Mouse (Mus musculus) midbrain, embryonic 16.5 days (tissue): Measurements from ENCODE around the gene Acvrl1. TPM values are rescaled to one million over a fixed set of nuclear protein-coding genes. Genes with fewer than 3 reads are reported as not detected.

ENCODE experiments used
- ATAC-seq: fragments of 200-750 bp; cut with Nextera tagmentation; 2 replicates; pipeline ENCODE4 v1.8.0; 2017; ENCODE audit warnings: moderate TSS enrichment
- H3K27ac ChIP-seq: fragments of 300-500 bp; sonication (generic); 2 replicates; pipeline ENCODE4 v1.5.1; 2014; ENCODE audit warnings: mild to moderate bottlenecking, low read length, mixed read lengths
- H3K27me3 ChIP-seq: fragments of 300-500 bp; sonication (generic); 2 replicates; pipeline ENCODE4 v1.6.1; 2014; ENCODE audit warnings: low read depth, low read length, mixed read lengths; ENCODE audit not compliant: control insufficient read depth, insufficient read depth
- H3K36me3 ChIP-seq: fragments of 300-500 bp; sonication (generic); 2 replicates; pipeline ENCODE4 v1.6.1; 2014; ENCODE audit warnings: mild to moderate bottlenecking, low read length, moderate library complexity, mixed read lengths; ENCODE audit not compliant: control insufficient read depth, insufficient read depth
- H3K4me1 ChIP-seq: fragments of 300-500 bp; sonication (generic); 2 replicates; pipeline ENCODE4 v1.6.1; 2014; ENCODE audit warnings: mild to moderate bottlenecking, low read length, mixed read lengths; ENCODE audit not compliant: control insufficient read depth, insufficient read depth
- H3K4me2 ChIP-seq: fragments of 300-500 bp; sonication (generic); 2 replicates; pipeline ENCODE4 v1.6.1; 2014; ENCODE audit warnings: mild to moderate bottlenecking, low read length, mixed read lengths
- H3K4me3 ChIP-seq: fragments of 300-500 bp; sonication (generic); 2 replicates; pipeline ENCODE4 v1.5.1; 2014; ENCODE audit warnings: low read depth, mild to moderate bottlenecking, low read length, moderate library complexity, mixed read lengths
- H3K9ac ChIP-seq: fragments of 300-500 bp; sonication (generic); 2 replicates; pipeline ENCODE4 v1.6.1; 2014; ENCODE audit warnings: low read depth, low read length, mixed read lengths
- H3K9me3 ChIP-seq: fragments of 300-500 bp; sonication (generic); replicated peaks from 2 replicates; pipeline ENCODE4 v1.6.1; 2014; ENCODE audit warnings: mild to moderate bottlenecking, low read length, mixed read lengths; ENCODE audit not compliant: control insufficient read depth, poor library complexity, severe bottlenecking
- WGBS: fragments of 180-500 bp; shearing (Covaris S2); extraction: QIAGEN DNeasy Blood & Tissue Kit; methylation state at CpG from one replicate; pipeline ENCODE4 v1.1.7; 2014; 5-methylcytosine and 5-hydroxymethylcytosine counted together
- polyA plus RNA-seq: library from polyadenylated mRNA; unstranded; fragments of >200 nt; fragmentation: Nextera tagmentation; extraction: Ambion mirVana; gene quantifications from 2 replicates; pipeline ENCODE4 v1.2.1, GENCODE M21; 2015

Gene Acvrl1
- polyA plus RNA-seq, 1 experiment from 2014 or later, result 8.0 TPM

GRCm38 (mm10) chr15:101167553-101167952 lies 39.2 kb downstream of the Acvrl1 start:
- no peak overlapping the region for H3K4me2 ChIP-seq
- H3K9ac ChIP-seq, result no peak overlapping the region
- peaks cover 14% of the 10 kb centered on the region for H3K4me1 ChIP-seq
- ATAC-seq, result no peak
- no peaks in the 10 kb centered on the region for H3K36me3 ChIP-seq
- H3K9me3 ChIP-seq, result no peaks in the 10 kb centered on the region
- H3K4me3 ChIP-seq, result no peak overlapping the region
- no peak overlapping the region for H3K27ac ChIP-seq
- 63% methylated on average over 11 of the region's 11 CpGs for WGBS
- H3K27me3 ChIP-seq, result no peaks in the 10 kb centered on the region

- H3K27ac ChIP-seq, result no peak overlapping the region
- no peak overlapping the region for H3K4me2 ChIP-seq
- no peak for ATAC-seq
- no peak overlapping the region for H3K4me3 ChIP-seq
- H3K36me3 ChIP-seq, result no peaks in the 10 kb centered on the region
- no peak overlapping the region for H3K9ac ChIP-seq
- 88% methylated on average over 5 of the region's 5 CpGs for WGBS
- no peaks in the 10 kb centered on the region for H3K27me3 ChIP-seq
- no peaks in the 10 kb centered on the region for H3K9me3 ChIP-seq
- peaks cover 4% of the 10 kb centered on the region for H3K4me1 ChIP-seq
Measured at GRCm38 (mm10) chr15:101169910-101170309, 41.6 kb downstream of the Acvrl1 start.

- Histone ChIP-seq H3K27ac (no peak overlapping the region), H3K9me3 (no peaks in the 10 kb centered on the region), H3K4me1 (peaks cover 4% of the 10 kb centered on the region), H3K9ac (no peak overlapping the region), H3K27me3 (no peaks in the 10 kb centered on the region), H3K36me3 (no peaks in the 10 kb centered on the region), H3K4me3 (no peak overlapping the region), H3K4me2 (no peak overlapping the region)
- no peak for ATAC-seq
- 75% methylated on average over 10 of the region's 10 CpGs for WGBS
Measured at GRCm38 (mm10) chr15:101170413-101170980, 42.2 kb downstream of the Acvrl1 start.

GRCm38 (mm10) chr15:101171272-101171671 lies 43.0 kb downstream of the Acvrl1 start:
- H3K4me2 ChIP-seq, result no peak overlapping the region
- peaks cover 10% of the 10 kb centered on the region for H3K4me1 ChIP-seq
- H3K9me3 ChIP-seq, result no peaks in the 10 kb centered on the region
- H3K36me3 ChIP-seq, result no peaks in the 10 kb centered on the region
- H3K27ac ChIP-seq, result no peak overlapping the region
- H3K4me3 ChIP-seq, result no peak overlapping the region
- 78% methylated on average over 4 of the region's 4 CpGs for WGBS
- no peak for ATAC-seq
- H3K9ac ChIP-seq, result no peak overlapping the region
- H3K27me3 ChIP-seq, result no peaks in the 10 kb centered on the region

GRCm38 (mm10) chr15:101172016-101172415 lies 43.7 kb downstream of the Acvrl1 start:
- ATAC-seq, result no peak
- WGBS, result 82% methylated on average over 2 of the region's 2 CpGs
- Histone ChIP-seq H3K36me3 (no peaks in the 10 kb centered on the region), H3K4me1 (peaks cover 17% of the 10 kb centered on the region), H3K9me3 (no peaks in the 10 kb centered on the region), H3K4me3 (no peak overlapping the region), H3K4me2 (no peak overlapping the region), H3K27ac (no peak overlapping the region), H3K27me3 (no peaks in the 10 kb centered on the region), H3K9ac (no peak overlapping the region)

GRCm38 (mm10) chr15:101173421-101174211 lies 45.3 kb downstream of the Acvrl1 start, which contains the start of gene Acvr1b:
Gene Acvr1b, plus strand, starts transcription at chr15:101174067.
- Histone ChIP-seq H3K36me3 (no peaks in the 10 kb centered on the region), H3K4me3 (peak within 1 kb of the TSS; percentile 61), H3K9ac (peak within 1 kb of the TSS; percentile 87), H3K27ac (peak within 1 kb of the TSS; percentile 90), H3K9me3 (no peaks in the 10 kb centered on the region), H3K27me3 (no peaks in the 10 kb centered on the region), H3K4me1 (peaks cover 33% of the 10 kb centered on the region), H3K4me2 (peak within 1 kb of the TSS; percentile 80)
- ATAC-seq, result peak; percentile 89
- 1% methylated on average over 28 of the region's 87 CpGs for WGBS

GRCm38 (mm10) chr15:101174294-101175130 lies 46.2 kb downstream of the Acvrl1 start:
- no peaks in the 10 kb centered on the region for H3K36me3 ChIP-seq
- peak overlapping the region; percentile 84 for H3K27ac ChIP-seq
- under 1% methylated on average over 36 of the region's 46 CpGs for WGBS
- H3K9me3 ChIP-seq, result no peaks in the 10 kb centered on the region
- peaks cover 39% of the 10 kb centered on the region for H3K4me1 ChIP-seq
- peak overlapping the region; percentile 80 for H3K4me2 ChIP-seq
- no peaks in the 10 kb centered on the region for H3K27me3 ChIP-seq
- peak; percentile 54 for ATAC-seq
- peak overlapping the region; percentile 87 for H3K9ac ChIP-seq
- peak overlapping the region; percentile 61 for H3K4me3 ChIP-seq

GRCm38 (mm10) chr15:101175131-101175460 lies 46.8 kb downstream of the Acvrl1 start:
- Histone ChIP-seq H3K9ac (peak overlapping the region; percentile 87), H3K36me3 (no peaks in the 10 kb centered on the region), H3K27me3 (no peaks in the 10 kb centered on the region), H3K4me1 (peaks cover 40% of the 10 kb centered on the region), H3K4me3 (peak overlapping the region; percentile 61), H3K4me2 (peak overlapping the region; percentile 80), H3K27ac (peak overlapping the region; percentile 84), H3K9me3 (no peaks in the 10 kb centered on the region)
- ATAC-seq, result no peak
- WGBS, result 5% methylated on average over 5 of the region's 5 CpGs
